Mouse (Mus musculus) neural tube, embryonic 15.5 days (tissue): ENCODE results near the gene Ahnak. TPM values are rescaled to one million over a fixed set of nuclear protein-coding genes. Genes with fewer than 3 reads are reported as not detected.
A peak's percentile ranks its signal among the peaks of the same experiment; 100 is the strongest.

Source experiments
- ATAC-seq: fragments of 200-750 bp; cut with Nextera tagmentation; 2 replicates; pipeline ENCODE4 v1.8.0; 2017; ENCODE audit warnings: mild to moderate bottlenecking, moderate TSS enrichment, moderate library complexity; ENCODE audit not compliant: low FRiP score
- H3K27ac ChIP-seq: fragments of 300-500 bp; sonication (generic); replicated peaks from 2 replicates; pipeline ENCODE4 v1.5.1; 2015; ENCODE audit warnings: mild to moderate bottlenecking, inconsistent platforms
- H3K27me3 ChIP-seq: fragments of 300-500 bp; sonication (generic); replicated peaks from 2 replicates; pipeline ENCODE4 v1.6.1; 2015; ENCODE audit warnings: inconsistent platforms
- H3K36me3 ChIP-seq: fragments of 300-500 bp; sonication (generic); 2 replicates; pipeline ENCODE4 v1.6.1; 2015; ENCODE audit warnings: inconsistent platforms
- H3K4me1 ChIP-seq: fragments of 300-500 bp; sonication (generic); 2 replicates; pipeline ENCODE4 v1.6.1; 2015; ENCODE audit warnings: inconsistent platforms
- H3K4me2 ChIP-seq: fragments of 300-500 bp; sonication (generic); 2 replicates; pipeline ENCODE4 v1.6.1; 2015; ENCODE audit warnings: inconsistent platforms, mild to moderate bottlenecking, moderate library complexity
- H3K4me3 ChIP-seq: fragments of 300-500 bp; sonication (generic); replicated peaks from 2 replicates; pipeline ENCODE4 v1.5.1; 2015; ENCODE audit warnings: mild to moderate bottlenecking, inconsistent platforms
- H3K9ac ChIP-seq: fragments of 300-500 bp; sonication (generic); replicated peaks from 2 replicates; pipeline ENCODE4 v1.6.1; 2015; ENCODE audit warnings: mild to moderate bottlenecking, inconsistent platforms
- H3K9me3 ChIP-seq: fragments of 300-500 bp; sonication (generic); replicated peaks from 2 replicates; pipeline ENCODE4 v1.6.1; 2016; ENCODE audit warnings: inconsistent platforms
- WGBS: fragments of 180-500 bp; shearing (Covaris S2); methylation state at CpG from one replicate; pipeline ENCODE4 v1.1.7; 2015; ENCODE audit warnings: mixed read lengths; 5-methylcytosine and 5-hydroxymethylcytosine counted together
- polyA plus RNA-seq: library from polyadenylated mRNA; unstranded; fragments of >200 nt; fragmentation: Nextera tagmentation; extraction: Ambion mirVana; gene quantifications from 2 replicates; pipeline ENCODE4 v1.2.1, GENCODE M21; 2015

Gene Ahnak
- polyA plus RNA-seq, 1 experiment from 2014 or later = 4.4 TPM

- no peak overlapping the region for H3K27ac ChIP-seq
- no peak overlapping the region for H3K4me2 ChIP-seq
- no peaks in the 10 kb centered on the region for H3K9me3 ChIP-seq
- no peak overlapping the region for H3K4me3 ChIP-seq
- H3K4me1 ChIP-seq = peaks cover 15% of the 10 kb centered on the region
- no peak overlapping the region for H3K9ac ChIP-seq
- ATAC-seq = no peak
- no peaks in the 10 kb centered on the region for H3K27me3 ChIP-seq
- 95% methylated on average over 2 of the region's 2 CpGs for WGBS
- H3K36me3 ChIP-seq = no peaks in the 10 kb centered on the region
Measured at GRCm38 (mm10) chr19:9062822-9063221, 73.7 kb downstream of the Ahnak start.

- Histone ChIP-seq H3K27ac (no peak overlapping the region), H3K9ac (no peak overlapping the region), H3K9me3 (no peaks in the 10 kb centered on the region), H3K4me2 (no peak overlapping the region), H3K36me3 (no peaks in the 10 kb centered on the region), H3K27me3 (no peaks in the 10 kb centered on the region), H3K4me1 (peaks cover 15% of the 10 kb centered on the region), H3K4me3 (no peak overlapping the region)
- no peak for ATAC-seq
- 85% methylated on average over 3 of the region's 3 CpGs for WGBS
Measured at GRCm38 (mm10) chr19:9063831-9064230, 74.7 kb downstream of the Ahnak start.

GRCm38 (mm10) chr19:9065621-9066561 lies 76.8 kb downstream of the Ahnak start:
- Histone ChIP-seq H3K9ac (no peak overlapping the region), H3K4me2 (no peak overlapping the region), H3K9me3 (no peaks in the 10 kb centered on the region), H3K27me3 (no peaks in the 10 kb centered on the region), H3K27ac (peak overlapping the region; percentile 54), H3K4me3 (no peak overlapping the region), H3K4me1 (peaks cover 27% of the 10 kb centered on the region), H3K36me3 (no peaks in the 10 kb centered on the region)
- WGBS = 51% methylated on average over 9 of the region's 9 CpGs
- ATAC-seq = peak; percentile 85

GRCm38 (mm10) chr19:9067292-9067691 lies 78.2 kb downstream of the Ahnak start:
- Histone ChIP-seq H3K9me3 (no peaks in the 10 kb centered on the region), H3K27me3 (no peaks in the 10 kb centered on the region), H3K4me3 (no peak overlapping the region), H3K27ac (no peak overlapping the region), H3K36me3 (no peaks in the 10 kb centered on the region), H3K4me2 (no peak overlapping the region), H3K4me1 (peaks cover 38% of the 10 kb centered on the region), H3K9ac (no peak overlapping the region)
- ATAC-seq = no peak
- WGBS = 76% methylated on average over 5 of the region's 5 CpGs

- H3K9ac ChIP-seq = no peak overlapping the region
- WGBS = 65% methylated on average over 8 of the region's 8 CpGs
- H3K4me1 ChIP-seq = peaks cover 38% of the 10 kb centered on the region
- H3K4me2 ChIP-seq = no peak overlapping the region
- ATAC-seq = no peak
- H3K36me3 ChIP-seq = no peaks in the 10 kb centered on the region
- no peaks in the 10 kb centered on the region for H3K9me3 ChIP-seq
- H3K27me3 ChIP-seq = no peaks in the 10 kb centered on the region
- no peak overlapping the region for H3K4me3 ChIP-seq
- 0 out of 2 replicates have a peak overlapping the region, but pooled peaks have one; percentile 9 for H3K27ac ChIP-seq
Measured at GRCm38 (mm10) chr19:9069687-9070307, 80.7 kb downstream of the Ahnak start.

GRCm38 (mm10) chr19:9070316-9070715 lies 81.2 kb downstream of the Ahnak start:
- Histone ChIP-seq H3K27ac (peak overlapping the region; percentile 65), H3K27me3 (no peaks in the 10 kb centered on the region), H3K36me3 (no peaks in the 10 kb centered on the region), H3K4me1 (peaks cover 38% of the 10 kb centered on the region), H3K4me3 (no peak overlapping the region), H3K9me3 (no peaks in the 10 kb centered on the region), H3K9ac (no peak overlapping the region), H3K4me2 (no peak overlapping the region)
- 81% methylated on average over 2 of the region's 2 CpGs for WGBS
- no peak for ATAC-seq

- H3K4me2 ChIP-seq = no peak overlapping the region
- H3K27ac ChIP-seq = peak overlapping the region; percentile 64
- no peak for ATAC-seq
- WGBS = 39% methylated on average over 7 of the region's 7 CpGs
- H3K4me1 ChIP-seq = peaks cover 27% of the 10 kb centered on the region
- H3K9ac ChIP-seq = no peak overlapping the region
- H3K4me3 ChIP-seq = no peak overlapping the region
- no peaks in the 10 kb centered on the region for H3K36me3 ChIP-seq
- no peaks in the 10 kb centered on the region for H3K27me3 ChIP-seq
- H3K9me3 ChIP-seq = no peaks in the 10 kb centered on the region
Measured at GRCm38 (mm10) chr19:9071456-9072156, 82.5 kb downstream of the Ahnak start.

GRCm38 (mm10) chr19:9072157-9072530 lies 83.1 kb downstream of the Ahnak start:
- Histone ChIP-seq H3K9ac (no peak overlapping the region), H3K27me3 (no peaks in the 10 kb centered on the region), H3K4me2 (no peak overlapping the region), H3K9me3 (no peaks in the 10 kb centered on the region), H3K27ac (peak overlapping the region; percentile 64), H3K4me1 (peaks cover 25% of the 10 kb centered on the region), H3K36me3 (no peaks in the 10 kb centered on the region), H3K4me3 (no peak overlapping the region)
- 81% methylated on average over 2 of the region's 2 CpGs for WGBS
- no peak for ATAC-seq

- 78% methylated on average over 12 of the region's 12 CpGs for WGBS
Measured at GRCm38 (mm10) chr19:9073776-9074411, 84.8 kb downstream of the Ahnak start.

GRCm38 (mm10) chr19:9074424-9074823 lies 85.3 kb downstream of the Ahnak start:
- H3K4me2 ChIP-seq = no peak overlapping the region
- H3K27ac ChIP-seq = no peak overlapping the region
- no peak overlapping the region for H3K4me3 ChIP-seq
- H3K4me1 ChIP-seq = peaks cover 23% of the 10 kb centered on the region
- WGBS = 55% methylated on average over 4 of the region's 4 CpGs
- H3K9ac ChIP-seq = no peak overlapping the region
- no peaks in the 10 kb centered on the region for H3K27me3 ChIP-seq
- ATAC-seq = no peak
- no peaks in the 10 kb centered on the region for H3K36me3 ChIP-seq
- no peaks in the 10 kb centered on the region for H3K9me3 ChIP-seq

More at GRCm38 (mm10) chr19:9073776-9074411, 84.8 kb downstream of the Ahnak start:
- Histone ChIP-seq H3K4me3 (no peak overlapping the region), H3K9me3 (no peaks in the 10 kb centered on the region), H3K36me3 (no peaks in the 10 kb centered on the region), H3K4me1 (peaks cover 23% of the 10 kb centered on the region), H3K9ac (no peak overlapping the region), H3K27ac (no peak overlapping the region), H3K4me2 (no peak overlapping the region), H3K27me3 (no peaks in the 10 kb centered on the region)
- no peak for ATAC-seq

GRCm38 (mm10) chr19:9075558-9075957 lies 86.5 kb downstream of the Ahnak start:
- no peak for ATAC-seq
- no peak overlapping the region for H3K9ac ChIP-seq
- 77% methylated on average over 2 of the region's 2 CpGs for WGBS

More at GRCm38 (mm10) chr19:9075558-9075957, 86.5 kb downstream of the Ahnak start:
- no peaks in the 10 kb centered on the region for H3K27me3 ChIP-seq
- no peak overlapping the region for H3K4me2 ChIP-seq
- H3K4me3 ChIP-seq = no peak overlapping the region
- no peak overlapping the region for H3K27ac ChIP-seq
- no peaks in the 10 kb centered on the region for H3K9me3 ChIP-seq
- no peaks in the 10 kb centered on the region for H3K36me3 ChIP-seq
- H3K4me1 ChIP-seq = peaks cover 14% of the 10 kb centered on the region
